Mouse (Mus musculus) small intestine, adult 2 months (tissue): Measurements from ENCODE around the gene Zfp524. TPM values are rescaled to one million over a fixed set of nuclear protein-coding genes. Genes with fewer than 3 reads are reported as not detected.

Source experiments
- H3K27ac ChIP-seq: fragments of 200-500 bp; 2 replicates; pipeline ENCODE4 v1.5.1; 2012; ENCODE audit warnings: low read depth, low read length, control low read depth, inconsistent platforms; ENCODE audit not compliant: insufficient read depth
- H3K27me3 ChIP-seq: fragments of 200-500 bp; 2 replicates; pipeline ENCODE4 v1.6.1; 2012; ENCODE audit warnings: mild to moderate bottlenecking, moderate library complexity, low read length, inconsistent platforms; ENCODE audit not compliant: control insufficient read depth, insufficient read depth
- H3K36me3 ChIP-seq: fragments of 200-500 bp; 2 replicates; pipeline ENCODE4 v1.6.1; 2012; ENCODE audit warnings: mild to moderate bottlenecking, low read length, control low read depth, inconsistent platforms; ENCODE audit not compliant: control insufficient read depth, insufficient read depth
- H3K4me1 ChIP-seq: fragments of 200-500 bp; 2 replicates; pipeline ENCODE4 v1.6.1; 2012; ENCODE audit warnings: low read length, inconsistent platforms, mixed read lengths; ENCODE audit not compliant: control insufficient read depth, insufficient read depth, insufficient read length
- H3K4me3 ChIP-seq: fragments of 200-500 bp; 2 replicates; pipeline ENCODE4 v1.5.1; 2012; ENCODE audit warnings: low read depth, mild to moderate bottlenecking, control low read depth, inconsistent platforms, low read length, moderate library complexity
- CTCF ChIP-seq: fragments of 200-500 bp; IDR thresholded peaks from 2 replicates; pipeline ENCODE4 v1.5.1; 2012; ENCODE audit warnings: low read depth, mild to moderate bottlenecking, control low read depth, inconsistent platforms, low read length, moderate library complexity, mixed read lengths; ENCODE audit not compliant: insufficient replicate concordance, insufficient read length; ENCODE audit errors: extremely low read depth
- POLR2A ChIP-seq: fragments of 200-500 bp; IDR thresholded peaks from 2 replicates; pipeline ENCODE4 v1.6.1; 2012; ENCODE audit warnings: low read depth, mild to moderate bottlenecking, control low read depth, inconsistent platforms, low read length, moderate library complexity
- WGBS: fragments of 180-500 bp; shearing (Covaris S2); methylation state at CpG from one replicate; pipeline ENCODE4 v1.1.7; 2018; 5-methylcytosine and 5-hydroxymethylcytosine counted together
- polyA plus RNA-seq: library from polyadenylated mRNA; depleted of rRNA; stranded (reverse); fragments of >200 nt; gene quantifications from 2 replicates; pipeline ENCODE4 v1.2.3, GENCODE M21; 2012; rRNA removed

The Zfp524 gene
- polyA plus RNA-seq, 1 experiment: 51.0 TPM

DNA sequence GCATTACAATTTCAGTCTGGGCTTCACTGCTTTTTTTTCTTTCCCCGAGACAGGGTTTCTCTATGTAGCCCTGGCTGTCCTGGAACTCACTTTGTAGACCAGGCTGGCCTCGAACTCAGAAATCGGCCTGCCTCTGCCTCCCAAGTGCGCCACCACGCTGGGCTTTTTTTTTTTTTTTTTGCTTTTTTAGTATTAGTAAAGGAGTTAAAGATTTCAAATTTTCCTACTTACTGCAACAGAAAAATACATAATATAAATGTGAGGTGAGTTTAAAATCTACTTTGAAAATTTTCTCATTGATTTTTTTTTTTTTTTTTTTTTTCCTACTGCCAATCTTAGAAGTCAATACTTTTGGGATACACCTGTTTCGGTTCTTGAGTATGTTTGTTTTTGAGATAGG is 50.7 kb downstream of the Zfp524 start:
- 78% methylated on average over 6 of the region's 6 CpGs for WGBS

More for the DNA sequence above, 50.7 kb downstream of the Zfp524 start:
- Histone ChIP-seq H3K4me1 (peaks cover 10% of the 10 kb centered on the region), H3K27me3 (no peaks in the 10 kb centered on the region), H3K36me3 (peaks cover 38% of the 10 kb centered on the region), H3K4me3 (no peak overlapping the region), H3K27ac (no peak overlapping the region)
- no peak for TF ChIP-seq POLR2A
- no peak for TF ChIP-seq CTCF

Other genes with a start within 250 kb of the Zfp524 start
- not detected in 2 replicates for gene Fam71e2, start 243.1 kb upstream of the Zfp524 start, polyA plus RNA-seq
- 0.25 and 0.32 TPM in 2 replicates for gene Il11, start 231.6 kb upstream of the Zfp524 start, polyA plus RNA-seq
- gene Tmem190, start 231.5 kb upstream of the Zfp524 start, polyA plus RNA-seq: not detected in 2 replicates
- 225 and 544 TPM in 2 replicates for gene Tmem238, start 224.8 kb upstream of the Zfp524 start, polyA plus RNA-seq
- 141 and 355 TPM in 2 replicates for gene Rpl28, start 221.5 kb upstream of the Zfp524 start, polyA plus RNA-seq
- gene Ube2s, start 201.8 kb upstream of the Zfp524 start, polyA plus RNA-seq: 78.5 and 131 TPM in 2 replicates
- gene Shisa7, start 169.7 kb upstream of the Zfp524 start, polyA plus RNA-seq: 0.48 and 0.83 TPM in 2 replicates
- 12.4 and 18.9 TPM in 2 replicates for gene Isoc2b, start 144.2 kb upstream of the Zfp524 start, polyA plus RNA-seq
- gene Isoc2a, start 137.3 kb upstream of the Zfp524 start, polyA plus RNA-seq: 13.4 and 15.5 TPM in 2 replicates
- not detected in 2 replicates for gene Gm36210, start 107.9 kb upstream of the Zfp524 start, polyA plus RNA-seq
- gene Zfp628, start 99.2 kb upstream of the Zfp524 start, polyA plus RNA-seq: 15.7 and 41.4 TPM in 2 replicates
- 4.3 and 6.2 TPM in 2 replicates for gene Nat14, start 92.4 kb upstream of the Zfp524 start, polyA plus RNA-seq
- gene Ssc5d, start 88.6 kb upstream of the Zfp524 start, polyA plus RNA-seq: 3.3 and 4.5 TPM in 2 replicates
- 0.06 and 0.11 TPM in 2 replicates for gene Sbk2, start 50.0 kb upstream of the Zfp524 start, polyA plus RNA-seq
- not detected in 2 replicates for gene Sbk3, start 43.2 kb upstream of the Zfp524 start, polyA plus RNA-seq
- 24.7 and 52.4 TPM in 2 replicates for gene Zfp579, start 18.3 kb upstream of the Zfp524 start, polyA plus RNA-seq
- gene Fiz1, start 282 bp downstream of the Zfp524 start, polyA plus RNA-seq: 14.5 and 31.4 TPM in 2 replicates
- gene Gm44973, start 1.1 kb downstream of the Zfp524 start, polyA plus RNA-seq: 0.35 TPM in 1 of 2 replicates, not detected in the other
- gene Zfp865, start 6.0 kb downstream of the Zfp524 start, polyA plus RNA-seq: 20.0 and 37.3 TPM in 2 replicates
- 0.76 and 0.81 TPM in 2 replicates for gene Ccdc106, start 6.1 kb downstream of the Zfp524 start, polyA plus RNA-seq
- gene 4632433K11Rik, start 19.7 kb downstream of the Zfp524 start, polyA plus RNA-seq: not detected in 2 replicates
- 3.2 and 7.7 TPM in 2 replicates for gene Zfp784, start 24.0 kb downstream of the Zfp524 start, polyA plus RNA-seq
- 12.2 and 17.6 TPM in 2 replicates for gene Zfp580, start 37.1 kb downstream of the Zfp524 start, polyA plus RNA-seq
- gene U2af2, start 47.7 kb downstream of the Zfp524 start, polyA plus RNA-seq: 76.6 and 150 TPM in 2 replicates
- gene Epn1, start 65.8 kb downstream of the Zfp524 start, polyA plus RNA-seq: 240 and 483 TPM in 2 replicates
- gene Rfpl4, start 102.5 kb downstream of the Zfp524 start, polyA plus RNA-seq: not detected in 2 replicates
- 0.09 and 0.43 TPM in 2 replicates for gene Rasl2-9, start 111.5 kb downstream of the Zfp524 start, polyA plus RNA-seq
- not detected in 2 replicates for gene Vmn1r55, start 135.3 kb downstream of the Zfp524 start, polyA plus RNA-seq
- not detected in 2 replicates for gene Vmn1r56, start 182.3 kb downstream of the Zfp524 start, polyA plus RNA-seq
- gene Vmn1r57, start 204.1 kb downstream of the Zfp524 start, polyA plus RNA-seq: not detected in 2 replicates